Mouse (Mus musculus): ENCODE results near the gene Esam. TPM values are rescaled to one million over a fixed set of nuclear protein-coding genes. Genes with fewer than 3 reads are reported as not detected.

The Esam gene
- total RNA-seq, 4 experiments from 2014 or later = 53.1 to 62.0 (median 57.0) TPM

GRCm38 (mm10) chr9:37530031-37530887 lies 2.4 kb downstream of the Esam start:
- DNase-seq (ENCODE audit: low spot score) = peak; percentile 90

DNA sequence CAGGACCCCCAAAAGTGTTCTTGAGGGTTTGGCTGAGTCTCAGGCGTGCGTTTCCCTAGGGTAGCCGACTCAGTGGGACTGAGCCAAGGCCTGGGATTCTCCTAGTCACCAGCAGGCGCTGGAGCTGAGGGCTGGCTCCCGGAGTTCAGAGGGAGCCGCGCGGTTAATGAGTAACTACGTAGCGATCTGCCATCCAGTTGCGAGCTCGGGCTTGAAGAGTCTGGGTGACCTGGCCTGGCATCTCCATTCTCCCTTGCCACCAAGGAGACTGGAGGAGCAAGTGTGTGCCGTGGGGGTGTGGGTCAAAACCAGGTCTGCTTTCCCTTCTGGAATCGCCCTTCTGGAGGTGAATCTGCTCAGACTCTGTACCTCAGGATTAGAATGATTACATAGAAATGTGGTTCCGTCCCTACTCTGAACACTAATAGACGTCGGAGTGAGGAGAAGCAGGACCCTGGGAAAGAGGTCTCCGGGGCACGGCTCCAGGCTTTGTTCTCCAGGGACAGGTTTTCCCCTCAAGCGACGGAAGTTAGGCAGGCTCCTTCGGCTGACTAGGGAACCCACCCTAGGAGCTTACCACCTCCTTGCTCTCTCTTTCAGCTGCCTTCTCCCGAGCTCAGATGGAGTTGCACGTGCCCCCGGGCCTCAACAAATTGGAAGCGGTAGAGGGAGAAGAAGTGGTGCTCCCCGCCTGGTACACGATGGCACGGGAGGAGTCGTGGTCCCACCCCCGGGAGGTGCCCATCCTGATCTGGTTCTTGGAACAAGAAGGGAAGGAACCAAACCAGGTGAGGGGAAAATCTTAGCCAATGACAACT lies 3.2 kb downstream of the Esam start:
- DNase-seq (ENCODE audit: low spot score) = no peak

DNA sequence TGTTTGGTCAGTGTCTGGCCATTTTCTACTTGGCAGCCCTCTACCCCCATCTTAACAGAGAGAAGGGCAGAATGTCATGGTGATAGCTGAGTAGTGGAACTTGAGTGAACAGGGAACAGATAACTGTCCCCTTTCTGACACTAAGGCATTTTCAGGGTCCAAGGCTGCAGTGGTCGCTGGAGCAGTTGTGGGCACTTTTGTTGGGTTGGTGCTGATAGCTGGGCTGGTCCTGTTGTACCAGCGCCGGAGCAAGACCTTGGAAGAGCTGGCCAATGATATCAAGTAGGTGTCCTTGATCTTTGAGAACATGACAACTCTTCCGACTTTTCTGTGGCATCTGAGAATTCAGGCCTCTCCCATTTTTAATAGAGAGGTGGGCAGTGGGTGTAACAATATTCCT lies 9.0 kb downstream of the Esam start:
- DNase-seq (ENCODE audit: low spot score) = no peak

- DNase-seq (ENCODE audit: low spot score) = no peak
These were observed 9.9 kb downstream of the Esam start for GRCm38 (mm10) chr9:37537658-37538250.

GRCm38 (mm10) chr9:37539170-37540025 lies 11.5 kb downstream of the Esam start, which contains the start of gene Vsig2:
TSS of gene Vsig2 (plus strand) at chr9:37539255.
- no peak for DNase-seq (ENCODE audit: low spot score)

GRCm38 (mm10) chr9:37540226-37540625 lies 12.3 kb downstream of the Esam start:
- no peak for DNase-seq (ENCODE audit: low spot score)

DNA sequence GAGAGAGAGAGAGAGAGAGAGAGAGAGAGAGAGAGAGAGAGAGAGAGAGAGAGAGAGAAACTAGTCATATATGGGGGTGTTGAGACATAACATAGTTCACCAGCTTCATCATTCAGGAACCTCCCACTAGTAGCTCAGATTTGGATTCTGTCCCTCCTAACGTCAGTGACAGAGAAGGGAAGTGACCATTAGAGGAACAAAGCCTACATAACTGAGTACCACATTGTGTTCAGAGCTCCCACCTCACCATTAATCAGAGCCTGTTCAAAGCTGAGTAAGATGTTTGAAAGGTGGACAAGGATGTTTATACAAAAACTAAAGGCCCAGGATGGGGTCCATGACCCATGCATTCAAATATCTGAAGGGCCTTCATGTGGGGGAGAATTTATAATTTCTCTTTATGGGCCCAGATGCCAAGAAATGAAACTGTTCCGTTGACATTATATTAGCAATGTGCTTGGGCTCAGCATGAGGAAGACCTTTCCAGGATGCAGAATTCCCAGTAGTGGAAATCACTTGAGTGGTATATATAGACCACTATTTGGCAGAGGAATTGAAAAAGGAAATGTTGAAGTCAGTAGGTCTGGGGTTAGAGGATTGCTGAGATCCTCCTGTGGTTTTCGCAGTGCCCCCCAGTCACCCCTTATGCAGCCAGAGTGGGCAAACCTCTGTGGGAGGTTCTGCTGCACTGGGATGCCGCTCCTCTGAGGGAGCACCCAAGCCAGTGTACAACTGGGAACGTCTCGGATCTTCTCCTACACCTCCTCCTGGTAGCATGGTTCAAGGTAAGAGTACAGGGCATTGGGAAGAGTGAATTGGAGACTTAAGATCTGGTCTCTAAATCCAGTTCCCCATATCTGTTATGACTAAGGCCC lies 13.1 kb downstream of the Esam start:
- DNase-seq (ENCODE audit: low spot score) = no peak

DNA sequence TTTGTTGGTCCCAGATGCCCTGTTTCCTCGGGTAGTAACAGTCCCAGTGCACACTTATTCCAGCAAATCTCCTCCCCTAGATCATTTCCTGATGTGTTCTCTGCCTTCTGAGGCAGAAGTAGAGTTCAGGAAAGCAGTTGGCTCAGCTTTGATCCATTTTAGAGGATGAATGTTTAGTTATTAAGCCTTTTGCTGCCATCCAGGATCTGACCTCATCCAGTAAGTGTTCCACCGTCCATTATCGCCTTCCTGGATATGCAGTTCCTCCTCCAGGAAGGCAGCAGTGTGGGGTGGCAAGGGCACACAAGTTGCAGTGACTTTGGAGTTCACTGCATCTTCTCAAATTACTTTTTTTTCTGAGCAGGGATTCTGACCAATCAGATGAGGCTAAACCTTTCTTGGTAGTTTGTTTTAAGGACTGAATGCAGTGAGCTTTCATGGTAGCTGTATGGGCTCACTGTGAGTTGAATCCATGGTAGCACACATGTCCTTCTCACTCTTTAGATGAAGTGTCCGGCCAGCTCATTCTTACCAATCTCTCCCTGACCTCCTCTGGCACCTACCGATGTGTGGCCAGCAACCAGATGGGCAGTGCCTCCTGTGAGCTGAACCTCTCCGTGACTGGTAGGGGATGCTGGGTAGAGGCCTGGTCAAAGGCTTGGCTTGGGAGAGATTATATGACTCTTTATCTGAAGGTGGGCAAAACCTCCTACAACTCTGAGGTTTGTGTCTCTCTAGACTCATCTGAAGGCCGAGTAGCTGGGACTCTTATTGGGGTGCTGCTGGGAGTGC lies 14.2 kb downstream of the Esam start:
- no peak for DNase-seq (ENCODE audit: low spot score)

- DNase-seq (ENCODE audit: low spot score) = no peak
These were observed 16.1 kb downstream of the Esam start for GRCm38 (mm10) chr9:37543869-37544440.

GRCm38 (mm10) chr9:37544447-37545165 lies 16.7 kb downstream of the Esam start:
- DNase-seq (ENCODE audit: low spot score) = peak; percentile 64

- DNase-seq (ENCODE audit: low spot score) = no peak
These were observed 17.3 kb downstream of the Esam start for GRCm38 (mm10) chr9:37545166-37545610.

GRCm38 (mm10) chr9:37545847-37546452 lies 18.1 kb downstream of the Esam start:
- DNase-seq (ENCODE audit: low spot score) = no peak

GRCm38 (mm10) chr9:37546889-37547288 lies 19.0 kb downstream of the Esam start:
- no peak for DNase-seq (ENCODE audit: low spot score)

DNA sequence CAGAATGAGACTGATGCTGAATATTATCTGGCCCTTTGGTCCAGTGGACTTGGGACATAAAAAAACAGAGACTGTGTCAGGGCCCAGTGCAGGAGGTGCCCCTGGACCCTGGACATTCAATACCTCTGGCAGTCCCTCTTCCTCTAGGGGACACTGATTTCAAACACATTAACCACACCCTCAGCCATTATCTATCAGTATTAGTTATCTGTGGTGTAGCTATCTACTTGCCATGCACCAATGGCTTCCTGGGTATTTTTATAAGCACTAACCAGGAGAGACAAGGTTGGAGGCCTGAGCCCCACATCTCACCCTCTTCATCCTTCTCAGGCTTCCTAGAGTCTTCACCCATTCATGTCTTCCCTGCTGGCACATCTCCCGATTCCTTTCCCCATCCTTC lies 22.6 kb downstream of the Esam start:
- DNase-seq (ENCODE audit: low spot score) = no peak

- no peak for DNase-seq (ENCODE audit: low spot score)
These were observed 24.1 kb downstream of the Esam start for GRCm38 (mm10) chr9:37551751-37552531.

DNA sequence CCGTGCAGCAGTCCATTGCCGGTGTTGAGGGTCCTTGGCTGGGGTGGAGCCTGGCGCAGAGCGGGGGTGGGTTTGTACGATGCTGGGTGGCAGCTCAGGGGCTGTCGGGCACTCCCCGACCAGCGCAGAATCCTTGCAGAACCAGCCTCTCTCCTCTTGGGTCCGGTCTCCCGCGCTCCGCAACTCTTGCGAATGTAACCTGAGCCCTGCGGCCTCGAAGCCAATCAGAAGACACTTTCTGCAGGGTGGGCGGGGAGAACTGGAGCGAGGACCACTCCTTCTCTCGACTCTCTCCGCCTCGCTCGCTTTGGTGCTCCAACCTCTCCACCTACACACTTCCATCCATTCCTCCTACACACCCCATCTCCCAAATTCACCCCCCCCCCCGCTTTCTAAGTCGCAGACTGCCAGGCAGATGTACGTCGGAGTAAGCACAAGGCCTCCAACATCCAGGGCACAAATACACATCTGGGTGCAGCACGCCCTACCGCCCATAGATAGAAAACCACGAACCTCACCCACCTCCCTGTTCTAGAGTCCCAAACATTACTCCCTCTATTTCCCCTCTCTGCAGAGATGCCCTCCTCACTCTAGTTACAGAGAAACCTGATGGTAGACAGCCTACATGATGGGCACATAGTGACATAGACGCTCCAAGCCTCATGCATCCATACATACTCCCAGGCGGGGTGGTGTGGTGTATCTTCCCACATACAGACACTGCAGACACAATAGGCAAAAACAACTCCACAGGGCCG lies 24.8 kb downstream of the Esam start, which contains the start of gene Nrgn:
Gene Nrgn (minus strand): TSS at position 369 of the 758 bp plus-strand sequence.
- peak; percentile 69 for DNase-seq (ENCODE audit: low spot score)
